Mouse (Mus musculus): ENCODE results near the gene Tlx3.
A peak's percentile ranks its signal among the peaks of the same experiment; 100 is the strongest.

Gene Tlx3

GRCm38 (mm10) chr11:33203383-33204328 is at the start of gene Tlx3:
Tlx3 (minus strand) TSS chr11:33203589.
- no peak for DNase-seq

DNA sequence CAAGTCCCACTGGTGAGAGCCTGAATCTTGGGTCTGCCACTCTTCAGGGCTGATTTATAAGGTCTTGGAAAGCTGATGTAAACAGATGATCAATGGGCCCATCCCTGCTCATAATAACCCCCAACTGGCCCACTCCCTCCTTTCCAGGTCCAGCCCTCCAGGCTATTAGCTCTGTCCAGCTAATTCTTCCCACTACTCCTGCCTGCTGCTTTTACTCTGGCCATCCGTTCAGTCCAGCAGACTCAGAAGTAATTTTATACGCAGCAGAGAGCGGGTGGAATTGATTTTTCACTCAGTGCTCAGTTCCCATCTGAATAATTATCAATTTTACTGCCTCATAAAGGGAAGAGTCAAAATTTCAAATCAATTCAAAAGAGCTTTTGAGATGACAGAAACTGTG is 36.9 kb upstream of the Tlx3 start:
- DNase-seq, result no peak

- DNase-seq, result no peak
Measured at GRCm38 (mm10) chr11:33234134-33234533, 30.7 kb upstream of the Tlx3 start.

DNA sequence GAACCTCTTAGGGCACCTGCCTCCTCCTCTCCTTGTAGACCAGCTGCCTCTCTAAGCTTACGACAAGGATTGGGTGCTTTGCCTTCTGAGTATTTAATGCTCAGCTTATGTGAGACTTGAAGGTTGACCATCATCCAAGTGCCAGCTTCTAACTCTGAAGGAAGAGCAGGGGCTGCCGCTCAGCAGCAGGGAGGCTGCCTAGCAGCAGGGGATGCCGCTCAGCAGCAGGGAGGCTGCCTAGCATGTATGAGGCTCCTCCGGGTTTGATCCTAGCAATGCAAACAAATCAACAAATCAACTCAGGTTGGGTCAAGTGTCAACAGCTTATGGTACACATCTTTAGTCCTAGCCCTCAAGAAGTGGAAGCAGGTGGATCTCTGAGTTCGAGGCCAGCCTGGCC is 28.7 kb upstream of the Tlx3 start:
- DNase-seq, result no peak

GRCm38 (mm10) chr11:33228186-33228585 is 24.8 kb upstream of the Tlx3 start:
- DNase-seq, result no peak

DNA sequence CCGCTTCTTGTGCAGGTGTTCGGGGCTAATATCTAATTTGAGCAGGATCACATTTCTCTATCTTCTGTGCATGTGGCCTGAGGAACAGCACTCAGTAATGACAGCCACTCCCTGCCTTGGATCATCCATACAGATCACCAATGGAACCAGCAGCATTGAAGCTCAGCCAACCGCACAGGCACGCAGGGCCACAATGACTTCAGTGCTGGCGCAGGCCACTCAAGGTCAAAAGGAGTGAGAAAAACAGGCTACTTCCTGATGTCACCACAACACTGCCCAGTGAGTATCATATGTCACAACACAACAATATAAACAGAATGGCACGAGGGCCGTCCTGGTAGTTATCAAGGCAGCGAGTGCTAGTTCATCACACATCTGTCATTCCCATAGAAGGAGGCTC is 23.1 kb upstream of the Tlx3 start:
- no peak for DNase-seq

DNA sequence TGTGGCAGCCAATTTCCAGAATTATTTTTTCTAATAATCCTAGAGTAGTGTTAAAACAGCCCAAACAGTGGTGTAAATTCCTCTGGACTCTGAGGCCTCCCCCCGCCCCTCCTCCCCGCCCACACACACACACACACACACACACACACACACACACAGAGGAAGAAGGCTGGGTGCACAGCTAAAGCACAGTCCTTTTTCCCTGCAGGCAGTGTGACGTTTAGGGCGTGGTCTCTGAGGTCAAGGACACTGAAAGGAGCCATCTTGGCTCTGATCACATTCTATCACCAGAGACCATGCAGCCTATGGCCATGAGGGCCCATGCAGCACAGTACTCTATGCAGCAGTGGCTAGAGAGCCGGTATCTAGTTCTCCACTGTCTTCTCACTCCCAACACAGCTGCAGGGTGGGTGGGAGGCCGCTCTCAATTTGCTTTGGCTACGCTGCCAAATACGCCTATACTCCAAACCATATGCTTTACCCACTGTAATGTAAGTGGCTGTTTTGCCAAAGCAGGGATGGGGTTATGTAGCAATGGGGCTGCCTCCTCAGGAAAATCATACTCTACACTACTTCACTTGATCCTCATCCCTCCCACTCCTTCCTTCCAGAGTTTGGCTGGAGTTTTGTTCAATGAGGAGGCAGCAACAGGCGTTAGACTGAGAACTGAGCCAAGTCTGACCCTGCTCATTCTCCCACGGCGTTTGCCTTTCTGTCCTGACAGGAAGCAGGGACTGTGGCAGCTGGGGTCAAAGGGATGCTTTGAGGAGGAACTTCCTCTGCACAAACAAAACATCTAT is 18.4 kb upstream of the Tlx3 start:
- DNase-seq, result no peak

DNA sequence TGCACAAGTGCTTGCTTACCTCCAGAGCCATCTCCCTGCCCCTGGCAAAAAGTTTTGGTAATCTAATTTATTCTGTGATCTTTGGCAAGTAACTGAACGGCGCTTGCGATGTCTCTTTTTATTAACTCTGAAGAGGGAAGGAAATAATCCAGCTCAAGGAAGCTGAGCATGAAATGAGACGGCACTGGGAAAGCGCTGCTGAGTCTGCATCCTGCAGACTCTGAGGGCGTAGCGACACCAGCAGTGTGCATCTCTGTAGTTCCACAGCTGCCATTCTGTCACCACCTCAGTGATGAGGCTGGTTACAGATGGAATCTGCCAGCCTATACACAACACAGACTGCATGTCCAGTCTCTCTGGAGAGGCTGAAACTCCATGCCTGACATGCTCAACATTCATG is 17.4 kb upstream of the Tlx3 start:
- no peak for DNase-seq

GRCm38 (mm10) chr11:33217384-33218079 is 14.1 kb upstream of the Tlx3 start:
- no peak for DNase-seq

- DNase-seq, result no peak
Measured at GRCm38 (mm10) chr11:33207411-33207810, 4.0 kb upstream of the Tlx3 start.

DNA sequence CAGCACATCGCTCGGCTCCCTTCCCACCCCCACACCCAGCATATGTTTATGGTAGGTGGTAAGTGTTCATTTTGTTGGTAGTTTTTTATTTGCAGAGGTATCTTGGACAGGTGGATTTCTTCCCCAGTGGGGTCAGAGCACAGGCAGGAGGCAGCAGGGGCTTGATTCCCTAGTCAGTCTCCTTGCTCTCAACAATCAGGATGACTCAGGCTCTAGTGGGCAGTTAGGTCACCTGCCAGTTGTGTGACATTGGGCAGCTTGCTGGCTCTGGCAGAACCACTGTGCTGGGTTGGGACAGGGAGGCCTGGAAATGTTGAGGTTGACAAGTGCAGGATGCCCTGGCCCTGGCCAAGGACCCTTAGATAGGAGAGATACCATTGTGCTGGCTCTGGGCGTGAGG is 1.6 kb upstream of the Tlx3 start:
- no peak for DNase-seq

GRCm38 (mm10) chr11:33204329-33204705 is 928 bp upstream of the Tlx3 start:
- DNase-seq, result no peak

GRCm38 (mm10) chr11:33202972-33203371 is 417 bp downstream of the Tlx3 start:
- no peak for DNase-seq

- DNase-seq, result no peak
Measured at GRCm38 (mm10) chr11:33202296-33202695, 1.1 kb downstream of the Tlx3 start.

- DNase-seq, result no peak
Measured at GRCm38 (mm10) chr11:33201626-33202010, 1.8 kb downstream of the Tlx3 start.

GRCm38 (mm10) chr11:33200764-33201625 is 2.4 kb downstream of the Tlx3 start:
- peak; percentile 29 for DNase-seq

DNA sequence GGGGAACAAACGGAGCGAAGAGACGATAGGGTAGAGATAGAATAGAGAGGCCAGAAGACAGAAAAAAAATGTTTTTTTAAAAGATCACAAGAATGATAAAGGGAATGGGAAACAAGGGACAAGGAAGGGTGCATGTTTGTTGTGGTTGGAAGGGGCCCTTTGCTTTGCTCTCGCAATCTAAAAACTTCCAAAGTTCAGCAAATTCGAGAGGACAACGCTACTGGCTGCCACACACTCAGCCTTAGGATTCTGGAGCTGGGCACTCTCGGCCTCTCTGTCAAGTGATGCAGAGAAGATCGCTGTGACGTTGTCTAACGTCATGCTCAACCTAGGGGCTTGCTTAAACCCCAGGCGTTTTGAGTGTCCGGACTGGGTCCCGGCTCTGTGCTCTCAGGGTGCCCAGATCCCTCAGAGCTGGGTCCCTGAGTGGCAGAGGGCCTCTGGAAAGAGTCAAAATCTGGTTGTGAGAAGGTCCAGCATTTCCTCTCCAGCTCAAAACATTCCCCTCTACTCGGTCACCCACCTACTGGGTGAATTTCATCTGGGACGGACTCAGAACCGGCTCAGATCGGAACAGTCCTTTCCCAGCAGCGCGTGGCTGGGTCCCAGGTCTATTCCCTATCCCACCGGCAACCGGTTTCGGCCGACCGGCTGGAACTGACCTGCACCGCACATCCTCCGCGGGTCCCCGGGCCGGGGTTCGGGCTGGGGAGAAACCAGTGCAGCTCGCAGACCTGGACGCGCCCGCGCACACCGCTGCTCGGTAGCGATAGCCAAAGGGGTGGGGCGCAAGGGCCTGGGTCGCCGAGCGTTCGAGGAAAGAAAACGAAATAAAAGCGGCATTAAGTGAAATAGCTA is 3.3 kb downstream of the Tlx3 start:
- DNase-seq, result no peak

DNA sequence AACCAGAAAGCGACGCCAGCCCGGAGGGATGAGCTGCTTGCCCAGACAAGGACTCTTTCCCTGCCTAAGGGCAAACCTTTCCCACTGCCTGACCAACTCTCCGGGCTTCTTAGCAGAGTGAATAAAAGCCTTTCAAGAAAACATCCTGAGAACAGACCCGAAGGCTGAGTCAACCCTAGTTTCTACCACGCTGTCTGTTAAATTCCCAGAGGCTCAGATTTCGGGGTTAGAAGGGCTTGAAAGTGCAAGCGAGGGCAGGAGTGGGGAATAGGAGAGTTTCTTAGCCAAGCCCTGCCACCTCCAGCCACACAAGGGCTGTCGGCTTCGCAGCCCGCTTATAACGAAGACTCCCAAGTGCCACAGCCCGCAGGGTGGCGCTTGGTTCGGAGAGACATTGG is 4.3 kb downstream of the Tlx3 start:
- no peak for DNase-seq

DNA sequence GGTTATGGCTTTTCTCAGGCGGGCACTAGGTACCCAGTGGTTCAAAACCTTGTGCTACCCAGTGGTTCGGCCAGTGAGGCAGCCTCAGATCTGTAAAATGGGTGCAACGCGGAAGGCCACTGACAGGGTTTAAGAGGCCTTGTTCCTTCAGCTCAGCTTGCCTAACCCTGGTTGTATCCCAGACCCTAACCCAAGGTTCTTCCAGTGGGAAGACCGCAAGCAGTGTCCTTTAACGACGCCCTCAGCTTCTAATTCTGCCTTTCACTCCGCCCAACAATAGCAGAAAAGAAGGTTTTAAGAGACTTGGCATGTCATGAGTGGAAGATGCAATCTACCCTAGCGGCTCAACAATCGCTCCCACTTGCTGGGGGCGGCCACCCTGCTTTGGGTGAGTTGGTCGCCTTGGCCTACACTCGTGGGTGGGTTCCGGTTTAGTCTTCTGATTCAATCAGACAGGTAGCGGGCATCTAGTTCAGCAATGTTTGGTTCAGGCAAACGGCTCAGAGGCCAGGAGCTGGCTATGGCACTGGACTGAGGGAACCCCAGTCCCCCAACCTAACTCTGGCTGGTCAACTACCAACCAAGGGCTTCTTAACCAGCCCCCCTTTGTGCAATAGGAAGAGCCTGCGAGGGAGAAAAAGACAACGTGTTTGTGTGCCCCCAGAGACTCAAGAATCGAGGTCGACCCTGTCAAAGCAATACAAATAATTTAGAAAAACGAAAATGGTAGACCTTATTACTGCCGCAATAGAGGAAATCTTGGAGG is 4.9 kb downstream of the Tlx3 start:
- no peak for DNase-seq

- no peak for DNase-seq
Measured at GRCm38 (mm10) chr11:33197673-33198072, 5.7 kb downstream of the Tlx3 start.

GRCm38 (mm10) chr11:33197133-33197514 is 6.3 kb downstream of the Tlx3 start:
- no peak for DNase-seq
